11 mouse cellular contexts compared by ENCODE assay signal in genomic region chr7:143368267-143368643, GRCm38 (mm10).
A peak's percentile ranks its signal among the peaks of the same experiment; 100 is the strongest.
DNase-seq lines count a peak whose midpoint lies in the region; ATAC-seq and TF ChIP-seq lines count a peak whose summit lies in the region.
"Had no signal": no experiment of that assay in that cellular context is flagged by ENCODE, and none has a peak within 500 bp of the region (broad histone marks: within the 10 kb centered on the region; RNA-seq: fewer than 3 reads in every experiment).

No protein-coding gene starts in this region.

- whole genome bisulfite sequencing in heart, embryonic 12.5 days: 82% methylated on average over 7 of the region's 7 CpGs
- WGBS in lung, embryonic 15.5 days: 61% methylated on average over 7 of the region's 7 CpGs
- 24% methylated on average over 7 of the region's 7 CpGs for WGBS in forebrain, embryonic 12.5 days
- 90% methylated on average over 7 of the region's 7 CpGs for WGBS in thymus, adult 2 months

- no peak for DNase-seq in heart, postnatal 25 days (ENCODE audit: low spot score)
- DNase-seq in lung, postnatal 14 days: no peak
- DNase-seq in thymus, postnatal 10 days (ENCODE audit: low spot score in 2 of 2): no peak
- DNase-seq in thymus, adult 2 months: no peak
- DNase-seq: cerebellum, adult 9-11 months; lung, postnatal 4 days had no signal

- H3K27me3 ChIP-seq in heart, embryonic 12.5 days (replicated peaks): no peaks in the 10 kb centered on the region
- no peaks in the 10 kb centered on the region for H3K27me3 ChIP-seq in lung, embryonic 15.5 days
- peaks cover 81% of the 10 kb centered on the region for H3K27me3 ChIP-seq in forebrain, embryonic 12.5 days
- H3K27me3 ChIP-seq in myocyte (ENCODE audit: control insufficient read depth, insufficient read depth, insufficient read length): no peaks in the 10 kb centered on the region
- H3K27me3 ChIP-seq in thymus, adult 2 months (ENCODE audit: control insufficient read depth, insufficient read depth, low read length): no peaks in the 10 kb centered on the region

- H3K9me3 ChIP-seq in heart, embryonic 12.5 days (replicated peaks): no peaks in the 10 kb centered on the region
- H3K9me3 ChIP-seq in lung, embryonic 15.5 days: no peaks in the 10 kb centered on the region
- no peaks in the 10 kb centered on the region for H3K9me3 ChIP-seq in forebrain, embryonic 12.5 days
- H3K9me3 ChIP-seq: hindbrain, embryonic 10.5 days had no signal

- 0 out of 2 replicates have a peak overlapping the region, but pooled peaks have one; percentile 32 for H3K27ac ChIP-seq in heart, embryonic 12.5 days (ENCODE audit: poor library complexity, severe bottlenecking)
- H3K27ac ChIP-seq in lung, embryonic 15.5 days: no peak overlapping the region
- H3K27ac ChIP-seq in forebrain, embryonic 12.5 days: no peak overlapping the region
- H3K27ac ChIP-seq in thymus, adult 2 months (ENCODE audit: control insufficient read depth, insufficient read depth, low read length): no peak overlapping the region
- H3K27ac ChIP-seq: hindbrain, embryonic 10.5 days had no signal

- no peaks in the 10 kb centered on the region for H3K36me3 ChIP-seq in heart, embryonic 12.5 days
- H3K36me3 ChIP-seq in lung, embryonic 15.5 days: no peaks in the 10 kb centered on the region
- H3K36me3 ChIP-seq in forebrain, embryonic 12.5 days (replicated peaks): no peaks in the 10 kb centered on the region
- H3K36me3 ChIP-seq in myocyte (ENCODE audit: control insufficient read depth, insufficient read depth): no peaks in the 10 kb centered on the region
- H3K36me3 ChIP-seq in thymus, adult 2 months (ENCODE audit: control insufficient read depth, insufficient read depth, low read length): no peaks in the 10 kb centered on the region
- H3K36me3 ChIP-seq: hindbrain, embryonic 10.5 days had no signal

- TF ChIP-seq CTCF in thymus, adult 2 months (IDR thresholded peaks at IDR 0.05; ENCODE audit: borderline replicate concordance, control insufficient read depth, extremely low read depth, insufficient read depth, low read length, poor library complexity): no peak

- H3K79me2 ChIP-seq in myocyte (ENCODE audit: control insufficient read depth, insufficient read depth): no peaks in the 10 kb centered on the region

- ATAC-seq in heart, embryonic 12.5 days (ENCODE audit: insufficient number of reproducible peaks, low FRiP score): no peak
- no peak for ATAC-seq in lung, embryonic 15.5 days (ENCODE audit: borderline replicate concordance, extremely low read depth, low FRiP score, low TSS enrichment)
- ATAC-seq in forebrain, embryonic 12.5 days (ENCODE audit: low FRiP score): 0 out of 2 replicates have a peak, but pooled peaks have one; percentile 41

- no peak overlapping the region for H3K4me3 ChIP-seq in heart, embryonic 12.5 days
- no peak overlapping the region for H3K4me3 ChIP-seq in lung, embryonic 15.5 days
- H3K4me3 ChIP-seq in forebrain, embryonic 12.5 days (replicated peaks): no peak overlapping the region
- no peak overlapping the region for H3K4me3 ChIP-seq in myocyte
- H3K4me3 ChIP-seq in thymus, adult 2 months (ENCODE audit: control insufficient read depth, insufficient read depth, low read length): no peak overlapping the region
- H3K4me3 ChIP-seq: hindbrain, embryonic 10.5 days had no signal

- intact Hi-C loops in heart, postnatal 25 days (cut with DNase I): loop anchor here (5.0 kb wide), 1 partner anchor 94 kb away; the partner anchor contains the start of gene Cdkn1c

- peaks cover 76% of the 10 kb centered on the region for H3K4me1 ChIP-seq in heart, embryonic 12.5 days (replicated peaks)
- peaks cover 50% of the 10 kb centered on the region for H3K4me1 ChIP-seq in lung, embryonic 15.5 days
- H3K4me1 ChIP-seq in forebrain, embryonic 12.5 days: peaks cover 6% of the 10 kb centered on the region; the same call in 1 of the 2 replicates
- H3K4me1 ChIP-seq in thymus, adult 2 months (replicated peaks; ENCODE audit: control insufficient read depth, insufficient read depth, low read length): 0 out of 2 replicates have a peak, but pooled peaks cover 2% of the 10 kb centered on the region

- H3ac ChIP-seq in myocyte (ENCODE audit: control insufficient read depth, insufficient read length): no peak overlapping the region

- TF ChIP-seq POLR2A in myocyte (IDR thresholded peaks at IDR 0.05; ENCODE audit: insufficient read length, low read depth): no peak
- no peak for TF ChIP-seq POLR2A in thymus, adult 2 months (IDR thresholded peaks at IDR 0.05; ENCODE audit: control insufficient read depth, extremely low read depth, insufficient read depth, low read length, poor library complexity)

- no peak overlapping the region for H3K9ac ChIP-seq in heart, embryonic 12.5 days
- H3K9ac ChIP-seq in lung, embryonic 15.5 days: no peak overlapping the region
- no peak overlapping the region for H3K9ac ChIP-seq in forebrain, embryonic 12.5 days

- H3K4me2 ChIP-seq in heart, embryonic 12.5 days: no peak overlapping the region
- H3K4me2 ChIP-seq in lung, embryonic 15.5 days: peak overlapping the region; percentile 48; the same call in 1 of the 2 replicates
- no peak overlapping the region for H3K4me2 ChIP-seq in forebrain, embryonic 12.5 days
- H3K4me2 ChIP-seq in myocyte (ENCODE audit: low read depth): peak overlapping the region; percentile 68

TF ChIP-seq in myocyte, 11 proteins besides CTCF, POLR2A, EP300 and RAD21:
- no peak for TF ChIP-seq MYOD1 (IDR thresholded peaks at IDR 0.05; ENCODE audit: control insufficient read depth in 1 of 3, insufficient read length in 2 of 3, low read depth in 2 of 3)
- TF ChIP-seq CEBPB (IDR thresholded peaks at IDR 0.05; ENCODE audit: insufficient read depth, poor library complexity, severe bottlenecking): 0 out of 2 replicates have a peak, but pooled peaks have one; percentile 28
- TF ChIP-seq MYOG (IDR thresholded peaks at IDR 0.05; ENCODE audit: control insufficient read depth in 1 of 3, insufficient read depth in 1 of 3, insufficient read length in 2 of 3, low read depth in 2 of 3): no peak
- no peak for TF ChIP-seq TCF3 (IDR thresholded peaks at IDR 0.05; ENCODE audit: insufficient read length, low read depth)

Comparison
In these comparisons a context has a peak if more than half of its experiments do, and no peak if none do; other contexts are left out.
1. H3K4me2 ChIP-seq: peak in lung, embryonic 15.5 days (single experiment) and myocyte (single experiment); none in heart, embryonic 12.5 days (single experiment) and forebrain, embryonic 12.5 days (single experiment).